Mouse (Mus musculus) stomach, postnatal 0 days (tissue): Measurements from ENCODE around the gene Sptbn1.

ENCODE experiments used
- CTCF ChIP-seq: IDR thresholded peaks from 2 replicates; pipeline ENCODE4 v1.5.1; 2016; ENCODE audit warnings: antibody characterized with exemption, low read depth, mild to moderate bottlenecking, moderate library complexity
- EP300 ChIP-seq: optimal IDR thresholded peaks from 2 replicates; pipeline ENCODE3; 2016; ENCODE audit warnings: antibody characterized with exemption

DNA sequence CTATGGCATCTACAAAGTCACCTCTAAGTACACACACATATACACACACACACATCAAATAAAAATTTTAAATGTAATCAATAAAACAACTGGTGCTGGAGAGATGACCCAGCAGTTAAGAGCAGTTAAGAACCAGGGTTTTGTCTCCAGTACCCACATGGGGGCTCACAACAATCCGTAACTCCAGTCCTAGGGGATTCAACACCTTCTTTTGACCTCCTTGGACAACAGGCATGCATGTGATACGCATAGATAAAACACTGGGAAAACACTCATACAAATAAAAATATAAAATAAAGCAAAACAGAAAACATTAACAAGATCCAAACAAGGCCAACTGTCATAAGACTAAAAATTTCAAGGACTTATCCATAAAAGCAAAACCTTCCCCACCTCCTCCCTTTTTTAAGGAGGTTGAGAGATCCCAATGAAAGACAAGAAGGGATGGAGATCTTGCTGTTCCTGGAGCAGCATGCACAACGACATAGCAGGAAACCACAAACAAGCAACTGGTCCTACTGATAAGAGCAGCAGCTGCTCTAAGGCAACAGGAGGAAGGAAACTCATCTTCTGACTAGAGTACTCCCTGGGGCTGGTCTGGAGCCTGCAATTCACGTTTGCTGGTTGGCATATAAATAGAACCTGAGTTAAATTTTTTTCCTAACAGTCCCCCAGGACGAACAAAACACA lies 102.0 kb downstream of the Sptbn1 start:
- TF ChIP-seq CTCF (no peak), EP300 (no peak)
